Mouse (Mus musculus): ENCODE data around the gene Nat8f1. TPM values are rescaled to one million over a fixed set of nuclear protein-coding genes. Genes with fewer than 3 reads are reported as not detected.
"Not testable (repeated sequence)": the region's sequence is repeated elsewhere in the genome, so short reads cannot be mapped to it uniquely, and the experiment has no call there.

Nat8f1 gene
- polyA plus RNA-seq, 2 experiments = 7.0 to 7.7 TPM

GRCm38 (mm10) chr6:85942469-85942868 lies 27.0 kb upstream of the Nat8f1 start:
- no peaks in the 10 kb centered on the region for H3K27me3 ChIP-seq (ENCODE audit: control insufficient read depth, insufficient read depth, low read length)
- WGBS = 95% methylated on average over 3 of the region's 3 CpGs
- no peaks in the 10 kb centered on the region for H3K9me3 ChIP-seq (ENCODE audit: control insufficient read depth, low read length)
- no peak overlapping the region for H3K4me3 ChIP-seq (replicated peaks; ENCODE audit: low read length)
- no peaks in the 10 kb centered on the region for H3K4me1 ChIP-seq (ENCODE audit: control insufficient read depth, insufficient read depth, low read length)
- no peak overlapping the region for H3K9ac ChIP-seq (ENCODE audit: low read depth, low read length, severe bottlenecking)
- ATAC-seq (ENCODE audit: low FRiP score, low read depth) (no peak), DNase-seq (ENCODE audit: low spot score) (no peak)
- H3K4me2 ChIP-seq (replicated peaks; ENCODE audit: low read depth, low read length, severe bottlenecking) = no peak overlapping the region
- no peak for TF ChIP-seq POLR2A (IDR thresholded peaks at IDR 0.05; ENCODE audit: borderline replicate concordance, extremely low read depth, insufficient read depth, insufficient read length)
- H3K27ac ChIP-seq (replicated peaks; ENCODE audit: low read depth, low read length) = no peak overlapping the region
- peaks cover 55% of the 10 kb centered on the region for H3K36me3 ChIP-seq (ENCODE audit: control insufficient read depth, insufficient read depth, low read length)

- no peak overlapping the region for H3K4me2 ChIP-seq (replicated peaks; ENCODE audit: low read depth, low read length, severe bottlenecking)
- H3K27ac ChIP-seq (replicated peaks; ENCODE audit: low read depth, low read length) = no peak overlapping the region
- 75% methylated on average over 10 of the region's 10 CpGs for WGBS
- peaks cover 18% of the 10 kb centered on the region for H3K36me3 ChIP-seq (ENCODE audit: control insufficient read depth, insufficient read depth, low read length)
- no peaks in the 10 kb centered on the region for H3K4me1 ChIP-seq (ENCODE audit: control insufficient read depth, insufficient read depth, low read length)
- no peaks in the 10 kb centered on the region for H3K9me3 ChIP-seq (ENCODE audit: control insufficient read depth, low read length)
- TF ChIP-seq POLR2A (IDR thresholded peaks at IDR 0.05; ENCODE audit: borderline replicate concordance, extremely low read depth, insufficient read depth, insufficient read length) = no peak
- no peak overlapping the region for H3K9ac ChIP-seq (ENCODE audit: low read depth, low read length, severe bottlenecking)
- no peak overlapping the region for H3K4me3 ChIP-seq (replicated peaks; ENCODE audit: low read length)
- DNase-seq (ENCODE audit: low spot score) (no peak), ATAC-seq (ENCODE audit: low FRiP score, low read depth) (no peak)
- H3K27me3 ChIP-seq (ENCODE audit: control insufficient read depth, insufficient read depth, low read length) = no peaks in the 10 kb centered on the region
These were observed 23.2 kb upstream of the Nat8f1 start for GRCm38 (mm10) chr6:85938701-85939100.

- H3K4me3 ChIP-seq (replicated peaks; ENCODE audit: low read length) = peak overlapping the region; percentile 45
- H3K9ac ChIP-seq (ENCODE audit: low read depth, low read length, severe bottlenecking) = peak overlapping the region; percentile 59
- 0 out of 2 replicates have a peak overlapping the region, but pooled peaks have one; percentile 33 for H3K27ac ChIP-seq (replicated peaks; ENCODE audit: low read depth, low read length)
- TF ChIP-seq POLR2A (IDR thresholded peaks at IDR 0.05; ENCODE audit: borderline replicate concordance, extremely low read depth, insufficient read depth, insufficient read length) = peak; percentile 17; the same call in 1 of the 2 replicates
- peak overlapping the region; percentile 59 for H3K4me2 ChIP-seq (replicated peaks; ENCODE audit: low read depth, low read length, severe bottlenecking)
- 1% methylated on average over 45 of the region's 50 CpGs for WGBS
- not testable (repeated sequence) for H3K4me1 ChIP-seq (ENCODE audit: control insufficient read depth, insufficient read depth, low read length); H3K27me3 ChIP-seq (ENCODE audit: control insufficient read depth, insufficient read depth, low read length); H3K36me3 ChIP-seq (ENCODE audit: control insufficient read depth, insufficient read depth, low read length); H3K9me3 ChIP-seq (ENCODE audit: control insufficient read depth, low read length)
- DNase-seq (ENCODE audit: low spot score) (peak; percentile 66), ATAC-seq (ENCODE audit: low FRiP score, low read depth) (peak; percentile 93)
These were observed 21.3 kb upstream of the Nat8f1 start for GRCm38 (mm10) chr6:85936508-85937465.

GRCm38 (mm10) chr6:85935646-85936045 lies 20.2 kb upstream of the Nat8f1 start:
- H3K9ac ChIP-seq (ENCODE audit: low read depth, low read length, severe bottlenecking) = no peak overlapping the region
- TF ChIP-seq POLR2A (IDR thresholded peaks at IDR 0.05; ENCODE audit: borderline replicate concordance, extremely low read depth, insufficient read depth, insufficient read length) = no peak
- H3K4me1 ChIP-seq (ENCODE audit: control insufficient read depth, insufficient read depth, low read length) = no peaks in the 10 kb centered on the region
- no peak overlapping the region for H3K4me3 ChIP-seq (replicated peaks; ENCODE audit: low read length)
- H3K27me3 ChIP-seq (ENCODE audit: control insufficient read depth, insufficient read depth, low read length) = no peaks in the 10 kb centered on the region
- H3K36me3 ChIP-seq (ENCODE audit: control insufficient read depth, insufficient read depth, low read length) = peaks cover 3% of the 10 kb centered on the region; the same call in 1 of the 2 replicates
- no peak overlapping the region for H3K4me2 ChIP-seq (replicated peaks; ENCODE audit: low read depth, low read length, severe bottlenecking)
- H3K27ac ChIP-seq (replicated peaks; ENCODE audit: low read depth, low read length) = no peak overlapping the region
- ATAC-seq (ENCODE audit: low FRiP score, low read depth) (no peak), DNase-seq (ENCODE audit: low spot score) (no peak)
- 61% methylated on average over 3 of the region's 3 CpGs for whole genome bisulfite sequencing
- H3K9me3 ChIP-seq (ENCODE audit: control insufficient read depth, low read length) = no peaks in the 10 kb centered on the region

- no peaks in the 10 kb centered on the region for H3K27me3 ChIP-seq (ENCODE audit: control insufficient read depth, insufficient read depth, low read length)
- no peak overlapping the region for H3K4me2 ChIP-seq (replicated peaks; ENCODE audit: low read depth, low read length, severe bottlenecking)
- no peak for TF ChIP-seq POLR2A (IDR thresholded peaks at IDR 0.05; ENCODE audit: borderline replicate concordance, extremely low read depth, insufficient read depth, insufficient read length)
- peaks cover 12% of the 10 kb centered on the region for H3K36me3 ChIP-seq (ENCODE audit: control insufficient read depth, insufficient read depth, low read length)
- WGBS = 83% methylated on average over 8 of the region's 8 CpGs
- ATAC-seq (ENCODE audit: low FRiP score, low read depth) = no peak
- DNase-seq (ENCODE audit: low spot score) = no peak
- no peaks in the 10 kb centered on the region for H3K4me1 ChIP-seq (ENCODE audit: control insufficient read depth, insufficient read depth, low read length)
- no peaks in the 10 kb centered on the region for H3K9me3 ChIP-seq (ENCODE audit: control insufficient read depth, low read length)
- H3K27ac ChIP-seq (replicated peaks; ENCODE audit: low read depth, low read length) = no peak overlapping the region
- no peak overlapping the region for H3K9ac ChIP-seq (ENCODE audit: low read depth, low read length, severe bottlenecking)
- H3K4me3 ChIP-seq (replicated peaks; ENCODE audit: low read length) = no peak overlapping the region
These were observed 18.6 kb upstream of the Nat8f1 start for GRCm38 (mm10) chr6:85934047-85934446.

Data from limb, embryonic 14.5 days (tissue).